ENCODE assay signal across 7 mouse cellular contexts in the genomic region with DNA sequence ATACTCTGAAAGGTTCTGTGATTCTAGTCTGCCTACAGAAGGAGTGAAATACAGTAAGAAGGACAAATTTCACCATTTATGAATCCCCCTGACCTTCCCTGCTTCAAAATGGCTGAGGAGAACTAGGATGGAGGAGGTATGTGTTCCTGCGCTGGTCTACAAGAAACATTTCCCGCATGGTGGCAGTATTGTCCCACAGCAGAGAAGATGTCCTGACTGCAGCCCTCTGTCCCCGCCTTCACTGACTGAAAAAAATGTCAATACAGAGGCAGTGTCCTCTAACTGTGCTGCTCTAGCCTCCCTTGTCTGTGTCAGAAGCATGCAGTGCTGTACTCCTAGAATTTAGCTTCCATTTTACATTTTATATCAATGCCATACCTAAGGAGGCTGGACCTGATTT.
DNase-seq lines count a peak whose midpoint lies in the region; ATAC-seq and TF ChIP-seq lines count a peak whose summit lies in the region.
"Not testable (repeated sequence)": the region's sequence is repeated elsewhere in the genome, so short reads cannot be mapped to it uniquely, and the experiment has no call there.

No protein-coding gene starts in this region.

- H3K4me1 ChIP-seq in heart, embryonic 14.5 days (ENCODE audit: control insufficient read depth in 2 of 2, insufficient read depth in 2 of 2, low read length in 2 of 2); intestine, postnatal 0 days (replicated peaks; ENCODE audit: control insufficient read depth, insufficient read depth, low read length); limb, embryonic 14.5 days (ENCODE audit: control insufficient read depth, insufficient read depth, low read length): not testable (repeated sequence)
- peaks cover 71% of the 10 kb centered on the region for H3K4me1 ChIP-seq in megakaryocyte, embryonic 14.5 days

- not testable (repeated sequence) for H3K9ac ChIP-seq in heart, embryonic 14.5 days (ENCODE audit: low read length); intestine, postnatal 0 days (ENCODE audit: low read depth, low read length)
- 0 out of 2 replicates have a peak overlapping the region, but pooled peaks have one; percentile 16 for H3K9ac ChIP-seq in limb, embryonic 14.5 days (ENCODE audit: low read depth, low read length, severe bottlenecking)

- not testable (repeated sequence) for TF ChIP-seq POLR2A in limb, embryonic 14.5 days (IDR thresholded peaks at IDR 0.05; ENCODE audit: borderline replicate concordance, extremely low read depth, insufficient read depth, insufficient read length)

- peak; percentile 67 for ATAC-seq in erythroid progenitor cell, adult 5-6 weeks (replicated peaks; ENCODE audit: low FRiP score, poor library complexity, severe bottlenecking)
- not testable (repeated sequence) for ATAC-seq in heart, embryonic 14.5 days (ENCODE audit: insufficient number of reproducible peaks, insufficient read depth, low FRiP score, low read depth)
- ATAC-seq in intestine, postnatal 0 days: peak; percentile 55
- ATAC-seq in limb, embryonic 14.5 days (ENCODE audit: low FRiP score, low read depth): peak; percentile 34; the same call in 1 of the 2 replicates

- TF ChIP-seq CTCF in intestine, postnatal 0 days (IDR thresholded peaks at IDR 0.05; ENCODE audit: low read depth): peak; percentile 76

- H3K4me2 ChIP-seq in heart, embryonic 14.5 days (ENCODE audit: low read length): peak overlapping the region; percentile 41
- H3K4me2 ChIP-seq in intestine, postnatal 0 days (replicated peaks; ENCODE audit: low read depth): not testable (repeated sequence)
- H3K4me2 ChIP-seq in limb, embryonic 14.5 days (replicated peaks; ENCODE audit: low read depth, low read length, severe bottlenecking): peak overlapping the region; percentile 23; the same call in 1 of the 2 replicates

- peak; percentile 80 for DNase-seq in adrenal gland, postnatal 14 days
- DNase-seq in limb, embryonic 14.5 days (ENCODE audit: low spot score): peak; percentile 72
- DNase-seq in ovary, adult 18-20 months (ENCODE audit: low spot score): peak; percentile 76

- H3K27me3 ChIP-seq in heart, embryonic 14.5 days (ENCODE audit: control insufficient read depth, insufficient read depth, low read length); intestine, postnatal 0 days (replicated peaks; ENCODE audit: control insufficient read depth, insufficient read depth, low read length); limb, embryonic 14.5 days (ENCODE audit: control insufficient read depth, insufficient read depth, low read length); megakaryocyte, embryonic 14.5 days (replicated peaks): not testable (repeated sequence)

- not testable (repeated sequence) for H3K9me3 ChIP-seq in heart, embryonic 14.5 days (ENCODE audit: control insufficient read depth, low read length); intestine, postnatal 0 days (ENCODE audit: control insufficient read depth); limb, embryonic 14.5 days (ENCODE audit: control insufficient read depth, low read length); megakaryocyte, embryonic 14.5 days

- WGBS in heart, embryonic 14.5 days: 74% methylated on average over 3 of the region's 3 CpGs
- 71% methylated on average over 3 of the region's 3 CpGs for WGBS in intestine, postnatal 0 days
- 59% methylated on average over 3 of the region's 3 CpGs for WGBS in limb, embryonic 14.5 days

- peak overlapping the region; percentile 19 to 35; a peak in 2 of 4 replicates for H3K4me3 ChIP-seq in heart, embryonic 14.5 days (ENCODE audit: control insufficient read depth in 1 of 2, insufficient read depth in 1 of 2, low read depth in 1 of 2, low read length in 2 of 2)
- peak overlapping the region; percentile 22; the same call in 1 of the 2 replicates for H3K4me3 ChIP-seq in intestine, postnatal 0 days (ENCODE audit: low read depth, low read length)
- H3K4me3 ChIP-seq in limb, embryonic 14.5 days (replicated peaks; ENCODE audit: low read length): peak overlapping the region; percentile 19; the same call in 1 of the 2 replicates
- peak overlapping the region; percentile 89 for H3K4me3 ChIP-seq in megakaryocyte, embryonic 14.5 days (replicated peaks)

- peaks cover 30% of the 10 kb centered on the region for H3K36me3 ChIP-seq in heart, embryonic 14.5 days (ENCODE audit: control insufficient read depth, insufficient read depth, low read length)
- H3K36me3 ChIP-seq in intestine, postnatal 0 days (ENCODE audit: control insufficient read depth, insufficient read depth); limb, embryonic 14.5 days (ENCODE audit: control insufficient read depth, insufficient read depth, low read length): not testable (repeated sequence)
- H3K36me3 ChIP-seq in megakaryocyte, embryonic 14.5 days (replicated peaks; ENCODE audit: low read length): peaks cover 13% of the 10 kb centered on the region

- H3K27ac ChIP-seq in heart, embryonic 14.5 days (replicated peaks in 1 of 2; ENCODE audit: control insufficient read depth in 1 of 2, insufficient read depth in 1 of 2, low read depth in 2 of 2, low read length in 2 of 2); intestine, postnatal 0 days (ENCODE audit: low read depth, low read length): not testable (repeated sequence)
- H3K27ac ChIP-seq in limb, embryonic 14.5 days (replicated peaks; ENCODE audit: low read depth, low read length): 0 out of 2 replicates have a peak overlapping the region, but pooled peaks have one; percentile 19

Comparison
In these comparisons a context has a peak if more than half of its experiments do, and no peak if none do; other contexts are left out.
1. H3K4me3 ChIP-seq: peak in every context shown above with its lines; median percentile 89 in megakaryocyte, embryonic 14.5 days; 27 in heart, embryonic 14.5 days; 22 in intestine, postnatal 0 days; 19 in limb, embryonic 14.5 days.